Mouse (Mus musculus) hindbrain, embryonic 13.5 days (tissue): Measurements from ENCODE around the gene Tnip1. TPM values are rescaled to one million over a fixed set of nuclear protein-coding genes. Genes with fewer than 3 reads are reported as not detected.
A peak's percentile ranks its signal among the peaks of the same experiment; 100 is the strongest.
"Not testable (repeated sequence)": the region's sequence is repeated elsewhere in the genome, so short reads cannot be mapped to it uniquely, and the experiment has no call there.

Experiments
- ATAC-seq: fragments of 200-750 bp; cut with Nextera tagmentation; 2 replicates; pipeline ENCODE4 v1.8.0; 2017; ENCODE audit warnings: moderate TSS enrichment; ENCODE audit not compliant: low FRiP score
- H3K27ac ChIP-seq: fragments of 300-500 bp; sonication (generic); 2 replicates; pipeline ENCODE4 v1.5.1; 2015; ENCODE audit warnings: inconsistent platforms, mild to moderate bottlenecking, moderate library complexity
- H3K27me3 ChIP-seq: fragments of 300-500 bp; sonication (generic); 2 replicates; pipeline ENCODE4 v1.6.1; 2015; ENCODE audit warnings: mild to moderate bottlenecking, inconsistent platforms
- H3K36me3 ChIP-seq: fragments of 300-500 bp; sonication (generic); 2 replicates; pipeline ENCODE4 v1.6.1; 2015; ENCODE audit warnings: mild to moderate bottlenecking, inconsistent platforms
- H3K4me1 ChIP-seq: fragments of 300-500 bp; sonication (generic); replicated peaks from 2 replicates; pipeline ENCODE4 v1.6.1; 2015; ENCODE audit warnings: inconsistent platforms
- H3K4me2 ChIP-seq: fragments of 300-500 bp; sonication (generic); 2 replicates; pipeline ENCODE4 v1.6.1; 2015; ENCODE audit warnings: inconsistent platforms, mild to moderate bottlenecking, moderate library complexity
- H3K4me3 ChIP-seq: fragments of 300-500 bp; sonication (generic); 2 replicates; pipeline ENCODE4 v1.5.1; 2015; ENCODE audit warnings: mild to moderate bottlenecking, inconsistent platforms
- H3K9ac ChIP-seq: fragments of 300-500 bp; sonication (generic); 2 replicates; pipeline ENCODE4 v1.6.1; 2015; ENCODE audit warnings: mild to moderate bottlenecking, inconsistent platforms
- H3K9me3 ChIP-seq: fragments of 300-500 bp; sonication (generic); 2 replicates; pipeline ENCODE4 v1.6.1; 2016; ENCODE audit warnings: inconsistent platforms
- WGBS: fragments of 180-500 bp; shearing (Covaris S2); methylation state at CpG from one replicate; pipeline ENCODE4 v1.1.7; 2015; 5-methylcytosine and 5-hydroxymethylcytosine counted together
- polyA plus RNA-seq: library from polyadenylated mRNA; unstranded; fragments of >200 nt; fragmentation: Nextera tagmentation; extraction: Ambion mirVana; gene quantifications from 2 replicates; pipeline ENCODE4 v1.2.1, GENCODE M21; 2015

Tnip1 gene
- polyA plus RNA-seq, 1 experiment from 2014 or later = 19.3 TPM

- no peak within 1 kb of the TSS for H3K27ac ChIP-seq
- H3K4me3 ChIP-seq = peak within 1 kb of the TSS; percentile 55
- peak within 1 kb of the TSS; percentile 69 for H3K9ac ChIP-seq
- H3K27me3 ChIP-seq = no peaks in the 10 kb centered on the region
- peak; percentile 91 for ATAC-seq
- 14% methylated on average over 45 of the region's 45 CpGs for WGBS
- H3K4me1 ChIP-seq = peaks cover 18% of the 10 kb centered on the region
- H3K4me2 ChIP-seq = peak within 1 kb of the TSS; percentile 80
- H3K9me3 ChIP-seq = no peaks in the 10 kb centered on the region
- H3K36me3 ChIP-seq = no peaks in the 10 kb centered on the region
Observed at GRCm38 (mm10) chr11:54902333-54903323, 60.1 kb downstream of the Tnip1 start, which contains the start of gene Gpx3. Gpx3 (plus strand) TSS chr11:54902453.

GRCm38 (mm10) chr11:54899657-54900056 is 63.1 kb downstream of the Tnip1 start:
- H3K27ac ChIP-seq = no peak overlapping the region
- 75% methylated on average over 4 of the region's 4 CpGs for WGBS
- peaks cover 18% of the 10 kb centered on the region for H3K4me1 ChIP-seq
- ATAC-seq = no peak
- H3K36me3 ChIP-seq = no peaks in the 10 kb centered on the region
- no peak overlapping the region for H3K4me2 ChIP-seq
- H3K27me3 ChIP-seq = no peaks in the 10 kb centered on the region
- no peaks in the 10 kb centered on the region for H3K9me3 ChIP-seq
- no peak overlapping the region for H3K4me3 ChIP-seq
- H3K9ac ChIP-seq = no peak overlapping the region

- Histone ChIP-seq H3K4me1 (peaks cover 3% of the 10 kb centered on the region; the same call in 1 of the 2 replicates), H3K4me3 (no peak overlapping the region), H3K9ac (no peak overlapping the region), H3K36me3 (no peaks in the 10 kb centered on the region), H3K4me2 (no peak overlapping the region), H3K27me3 (no peaks in the 10 kb centered on the region), H3K27ac (no peak overlapping the region), H3K9me3 (no peaks in the 10 kb centered on the region)
- no peak for ATAC-seq
- 36% methylated on average over 5 of the region's 5 CpGs for WGBS
Observed at GRCm38 (mm10) chr11:54897470-54897869, 65.2 kb downstream of the Tnip1 start.

- not testable (repeated sequence) for H3K9ac ChIP-seq, H3K4me3 ChIP-seq, ATAC-seq, H3K9me3 ChIP-seq, H3K27me3 ChIP-seq, H3K4me2 ChIP-seq, H3K4me1 ChIP-seq, H3K27ac ChIP-seq, H3K36me3 ChIP-seq
- WGBS = 93% methylated on average over 3 of the region's 3 CpGs
Observed at GRCm38 (mm10) chr11:54896646-54897045, 66.1 kb downstream of the Tnip1 start.

- ATAC-seq = no peak
- H3K9me3 ChIP-seq = no peaks in the 10 kb centered on the region
- no peaks in the 10 kb centered on the region for H3K36me3 ChIP-seq
- H3K4me2 ChIP-seq = no peak overlapping the region
- H3K4me3 ChIP-seq = no peak overlapping the region
- H3K4me1 ChIP-seq = no peaks in the 10 kb centered on the region
- H3K27ac ChIP-seq = no peak overlapping the region
- 71% methylated on average over 9 of the region's 9 CpGs for WGBS
- H3K27me3 ChIP-seq = no peaks in the 10 kb centered on the region
- H3K9ac ChIP-seq = no peak overlapping the region
Observed at GRCm38 (mm10) chr11:54894589-54894988, 68.1 kb downstream of the Tnip1 start.

GRCm38 (mm10) chr11:54892091-54892490 is 70.6 kb downstream of the Tnip1 start:
- WGBS = 54% methylated on average over 7 of the region's 7 CpGs
- Histone ChIP-seq H3K9me3 (no peaks in the 10 kb centered on the region), H3K36me3 (no peaks in the 10 kb centered on the region), H3K4me1 (no peaks in the 10 kb centered on the region), H3K9ac (no peak overlapping the region), H3K27me3 (no peaks in the 10 kb centered on the region), H3K27ac (no peak overlapping the region), H3K4me2 (no peak overlapping the region), H3K4me3 (no peak overlapping the region)
- no peak for ATAC-seq

GRCm38 (mm10) chr11:54891341-54891740 is 71.4 kb downstream of the Tnip1 start:
- H3K27me3 ChIP-seq = 0 out of 2 replicates have a peak, but pooled peaks cover 2% of the 10 kb centered on the region
- H3K36me3 ChIP-seq = no peaks in the 10 kb centered on the region
- 83% methylated on average over 5 of the region's 5 CpGs for WGBS
- no peaks in the 10 kb centered on the region for H3K9me3 ChIP-seq
- no peak for ATAC-seq
- H3K9ac ChIP-seq = no peak overlapping the region
- no peaks in the 10 kb centered on the region for H3K4me1 ChIP-seq
- no peak overlapping the region for H3K27ac ChIP-seq
- H3K4me2 ChIP-seq = no peak overlapping the region
- H3K4me3 ChIP-seq = no peak overlapping the region

- H3K9me3 ChIP-seq = no peaks in the 10 kb centered on the region
- 87% methylated on average over 6 of the region's 6 CpGs for WGBS
- no peaks in the 10 kb centered on the region; the same call in 1 of the 2 replicates for H3K4me1 ChIP-seq
- peaks cover 10% of the 10 kb centered on the region; the same call in 1 of the 2 replicates for H3K27me3 ChIP-seq
- no peak for ATAC-seq
- H3K4me3 ChIP-seq = no peak overlapping the region
- H3K36me3 ChIP-seq = no peaks in the 10 kb centered on the region
- H3K27ac ChIP-seq = no peak overlapping the region
- H3K4me2 ChIP-seq = no peak overlapping the region
- H3K9ac ChIP-seq = no peak overlapping the region
Observed at GRCm38 (mm10) chr11:54887927-54888326, 74.8 kb downstream of the Tnip1 start.

- Histone ChIP-seq H3K4me3 (no peak overlapping the region), H3K36me3 (no peaks in the 10 kb centered on the region), H3K27me3 (peaks cover 10% of the 10 kb centered on the region; the same call in 1 of the 2 replicates), H3K4me1 (peaks cover 6% of the 10 kb centered on the region; the same call in 1 of the 2 replicates), H3K9me3 (no peaks in the 10 kb centered on the region), H3K4me2 (no peak overlapping the region), H3K27ac (no peak overlapping the region), H3K9ac (no peak overlapping the region)
- 89% methylated on average over 2 of the region's 2 CpGs for WGBS
- no peak for ATAC-seq
Observed at GRCm38 (mm10) chr11:54885406-54885805, 77.3 kb downstream of the Tnip1 start.

GRCm38 (mm10) chr11:54884937-54885336 is 77.8 kb downstream of the Tnip1 start:
- Histone ChIP-seq H3K9ac (no peak overlapping the region), H3K9me3 (no peaks in the 10 kb centered on the region), H3K4me1 (peaks cover 6% of the 10 kb centered on the region; the same call in 1 of the 2 replicates), H3K27me3 (peaks cover 10% of the 10 kb centered on the region; the same call in 1 of the 2 replicates), H3K36me3 (no peaks in the 10 kb centered on the region), H3K4me3 (no peak overlapping the region), H3K27ac (no peak overlapping the region), H3K4me2 (no peak overlapping the region)
- WGBS = 20% methylated on average over 5 of the region's 5 CpGs
- no peak for ATAC-seq

GRCm38 (mm10) chr11:54884197-54884828 is 78.4 kb downstream of the Tnip1 start:
- H3K9me3 ChIP-seq = no peaks in the 10 kb centered on the region
- no peak for ATAC-seq
- no peak overlapping the region for H3K4me3 ChIP-seq
- no peaks in the 10 kb centered on the region for H3K36me3 ChIP-seq
- H3K4me2 ChIP-seq = no peak overlapping the region
- H3K9ac ChIP-seq = no peak overlapping the region
- whole genome bisulfite sequencing = 88% methylated on average over 5 of the region's 5 CpGs
- H3K27ac ChIP-seq = no peak overlapping the region
- peaks cover 6% of the 10 kb centered on the region; the same call in 1 of the 2 replicates for H3K4me1 ChIP-seq
- peaks cover 10% of the 10 kb centered on the region; the same call in 1 of the 2 replicates for H3K27me3 ChIP-seq

- no peak overlapping the region for H3K9ac ChIP-seq
- H3K27me3 ChIP-seq = peaks cover 10% of the 10 kb centered on the region; the same call in 1 of the 2 replicates
- peaks cover 6% of the 10 kb centered on the region; the same call in 1 of the 2 replicates for H3K4me1 ChIP-seq
- ATAC-seq = no peak
- H3K4me3 ChIP-seq = no peak overlapping the region
- H3K36me3 ChIP-seq = no peaks in the 10 kb centered on the region
- 30% methylated on average over 8 of the region's 8 CpGs for WGBS
- no peak overlapping the region for H3K27ac ChIP-seq
- no peak overlapping the region for H3K4me2 ChIP-seq
- H3K9me3 ChIP-seq = no peaks in the 10 kb centered on the region
Observed at GRCm38 (mm10) chr11:54882671-54883070, 80.0 kb downstream of the Tnip1 start.
